ENCODE assay signal across 24 mouse cellular contexts in the genomic region with DNA sequence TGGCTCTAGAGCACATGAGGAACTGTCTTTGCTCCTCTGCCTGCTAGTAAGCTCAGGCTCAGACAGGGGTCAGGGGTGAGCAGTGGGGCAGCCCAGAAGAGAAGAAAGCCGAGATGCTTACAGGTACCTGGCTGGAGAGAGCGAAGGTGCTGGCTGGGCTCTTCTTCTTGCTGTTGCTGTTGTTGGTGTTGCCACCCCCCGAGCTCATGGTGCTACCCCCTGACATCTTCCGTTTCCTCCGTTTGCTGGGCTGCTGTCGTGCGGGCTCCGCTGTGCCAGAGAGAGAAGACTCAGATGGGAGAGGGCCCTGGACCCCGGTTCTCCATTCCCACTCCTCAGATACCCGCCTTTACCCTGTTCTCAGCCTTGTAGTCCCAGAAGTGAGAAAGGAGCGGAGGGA. TPM values are rescaled to one million over a fixed set of nuclear protein-coding genes. Genes with fewer than 3 reads are reported as not detected.
A peak's percentile ranks its signal among the peaks of the same experiment; 100 is the strongest.
DNase-seq lines count a peak whose midpoint lies in the region; ATAC-seq and TF ChIP-seq lines count a peak whose summit lies in the region.
"Had no signal": no experiment of that assay in that cellular context is flagged by ENCODE, and none has a peak within 500 bp of the region (broad histone marks: within the 10 kb centered on the region; RNA-seq: fewer than 3 reads in every experiment).

No protein-coding gene starts in this region.

- no peaks in the 10 kb centered on the region for H3K9me3 ChIP-seq in midbrain, embryonic 11.5 days (ENCODE audit: control insufficient read depth, low read length)
- H3K9me3 ChIP-seq in midbrain, embryonic 10.5 days (replicated peaks): peaks cover 5% of the 10 kb centered on the region; the same call in 1 of the 2 replicates
- no peaks in the 10 kb centered on the region for H3K9me3 ChIP-seq in midbrain, postnatal 0 days (ENCODE audit: low read length)
- no peaks in the 10 kb centered on the region for H3K9me3 ChIP-seq in midbrain, embryonic 16.5 days (replicated peaks; ENCODE audit: control insufficient read depth, low read length, poor library complexity, severe bottlenecking)
- H3K9me3 ChIP-seq: forebrain, embryonic 15.5 days had no signal

- 96% methylated on average over 11 of the region's 11 CpGs for WGBS in midbrain, embryonic 11.5 days
- 92% methylated on average over 11 of the region's 11 CpGs for WGBS in midbrain, embryonic 10.5 days
- 92% methylated on average over 11 of the region's 11 CpGs for WGBS in midbrain, postnatal 0 days
- 95% methylated on average over 11 of the region's 11 CpGs for WGBS in midbrain, embryonic 16.5 days

- H3K27ac ChIP-seq in midbrain, embryonic 11.5 days (ENCODE audit: low read depth, low read length): no peak overlapping the region
- no peak overlapping the region for H3K27ac ChIP-seq in midbrain, embryonic 10.5 days (replicated peaks)
- H3K27ac ChIP-seq in midbrain, postnatal 0 days (ENCODE audit: low read depth, low read length): no peak overlapping the region
- H3K27ac ChIP-seq in midbrain, embryonic 16.5 days (ENCODE audit: low read length): no peak overlapping the region
- H3K27ac ChIP-seq: embryonic facial prominence, embryonic 10.5 days; embryonic facial prominence, embryonic 12.5 days; forebrain, embryonic 13.5 days; forebrain, embryonic 15.5 days had no signal

- no peak overlapping the region for H3K9ac ChIP-seq in midbrain, embryonic 11.5 days (ENCODE audit: low read length)
- 0 out of 2 replicates have a peak overlapping the region, but pooled peaks have one; percentile 13 for H3K9ac ChIP-seq in midbrain, postnatal 0 days (replicated peaks; ENCODE audit: low read length, poor library complexity, severe bottlenecking)
- H3K9ac ChIP-seq in midbrain, embryonic 16.5 days (ENCODE audit: low read depth, low read length): no peak overlapping the region
- H3K9ac ChIP-seq: embryonic facial prominence, embryonic 12.5 days; forebrain, embryonic 13.5 days; forebrain, embryonic 15.5 days had no signal

- no peak overlapping the region for H3K4me3 ChIP-seq in midbrain, embryonic 11.5 days (ENCODE audit: low read depth, low read length)
- no peak overlapping the region for H3K4me3 ChIP-seq in midbrain, embryonic 10.5 days
- no peak overlapping the region for H3K4me3 ChIP-seq in midbrain, postnatal 0 days (ENCODE audit: low read depth, low read length)
- no peak overlapping the region for H3K4me3 ChIP-seq in midbrain, embryonic 16.5 days (ENCODE audit: low read depth, low read length)
- H3K4me3 ChIP-seq: embryonic facial prominence, embryonic 10.5 days; embryonic facial prominence, embryonic 12.5 days; forebrain, embryonic 13.5 days; forebrain, embryonic 15.5 days had no signal

- peak; percentile 84 for DNase-seq in heart, adult 11 months
- DNase-seq in heart, postnatal 4 days: no peak
- peak; percentile 77 for DNase-seq in midbrain, embryonic 11.5 days (ENCODE audit: low spot score, missing footprints)
- no peak for DNase-seq in midbrain, embryonic 10.5 days (ENCODE audit: low spot score)
- DNase-seq in midbrain, postnatal 0 days (ENCODE audit: low spot score): no peak
- no peak for DNase-seq in gastrocnemius, postnatal 25 days
- DNase-seq: adrenal gland, adult 8-10 months; adrenal gland, postnatal 14 days; adrenal gland, postnatal 36 days; B cell, adult 2 months; cerebellum, adult 11-12 months; cerebellum, adult 2 months; cerebellum, adult 9-10 months; cerebellum, postnatal 10 days; cerebellum, postnatal 25 days had no signal

- no peaks in the 10 kb centered on the region for H3K27me3 ChIP-seq in midbrain, embryonic 11.5 days (ENCODE audit: control insufficient read depth, insufficient read depth, low read length)
- no peaks in the 10 kb centered on the region for H3K27me3 ChIP-seq in midbrain, embryonic 10.5 days (ENCODE audit: low read depth, poor library complexity, severe bottlenecking)
- H3K27me3 ChIP-seq in midbrain, postnatal 0 days (ENCODE audit: insufficient read depth, low read length): no peaks in the 10 kb centered on the region
- H3K27me3 ChIP-seq in midbrain, embryonic 16.5 days (ENCODE audit: control insufficient read depth, insufficient read depth, low read depth, low read length): no peaks in the 10 kb centered on the region
- H3K27me3 ChIP-seq: CH12.LX; embryonic facial prominence, embryonic 12.5 days; forebrain, embryonic 13.5 days; forebrain, embryonic 15.5 days; Patski had no signal

- no peak for TF ChIP-seq CTCF in midbrain, postnatal 0 days (IDR thresholded peaks at IDR 0.05)

- H3K36me3 ChIP-seq in midbrain, embryonic 11.5 days (ENCODE audit: control insufficient read depth, insufficient read depth, low read length): peaks cover 40% of the 10 kb centered on the region
- peaks cover 78% of the 10 kb centered on the region for H3K36me3 ChIP-seq in midbrain, embryonic 10.5 days
- peaks cover 45% of the 10 kb centered on the region for H3K36me3 ChIP-seq in midbrain, postnatal 0 days (ENCODE audit: insufficient read depth, low read length)
- H3K36me3 ChIP-seq in midbrain, embryonic 16.5 days (ENCODE audit: control insufficient read depth, insufficient read depth, low read length): peaks cover 43% of the 10 kb centered on the region

- H3K4me1 ChIP-seq in midbrain, embryonic 11.5 days (ENCODE audit: control insufficient read depth, insufficient read depth, low read length): peaks cover 17% of the 10 kb centered on the region
- H3K4me1 ChIP-seq in midbrain, embryonic 10.5 days: peaks cover 34% of the 10 kb centered on the region
- H3K4me1 ChIP-seq in midbrain, postnatal 0 days (ENCODE audit: insufficient read depth, low read length): peaks cover 20% of the 10 kb centered on the region
- H3K4me1 ChIP-seq in midbrain, embryonic 16.5 days (ENCODE audit: control insufficient read depth, insufficient read depth, low read length): peaks cover 28% of the 10 kb centered on the region

- no peak for ATAC-seq in midbrain, embryonic 11.5 days (ENCODE audit: low FRiP score)
- no peak for ATAC-seq in midbrain, postnatal 0 days (ENCODE audit: low FRiP score)
- no peak for ATAC-seq in midbrain, embryonic 16.5 days
- ATAC-seq: activated CD4-positive, CD25-positive, alpha-beta regulatory T cell, adult 4 months; CD4-positive, CD25-positive, alpha-beta regulatory T cell, adult 4 months; forebrain, embryonic 13.5 days; forebrain, embryonic 15.5 days; Patski had no signal

- no peak overlapping the region; the same call in 1 of the 2 replicates for H3K4me2 ChIP-seq in midbrain, embryonic 11.5 days
- no peak overlapping the region for H3K4me2 ChIP-seq in midbrain, postnatal 0 days (ENCODE audit: low read depth, low read length, poor library complexity, severe bottlenecking)
- H3K4me2 ChIP-seq in midbrain, embryonic 16.5 days (ENCODE audit: low read length): no peak overlapping the region
- H3K4me2 ChIP-seq: embryonic facial prominence, embryonic 12.5 days; forebrain, embryonic 13.5 days; forebrain, embryonic 15.5 days had no signal

RNA-seq across cellular contexts. Expression of a gene that starts 10.8 kb away (rescaled TPM):
- 10 to 100 TPM; 31.4 to 35.1 TPM for total RNA-seq in heart, postnatal 4 days (2021)
- 38.2 and 48.5 TPM in 2 replicates for polyA plus RNA-seq in midbrain, embryonic 11.5 days (2014; fragmentation: Nextera tagmentation; extraction: Ambion mirVana)
- polyA plus RNA-seq in midbrain, embryonic 10.5 days (2016; fragmentation: Nextera tagmentation; extraction: Ambion mirVana): 41.8 and 45.9 TPM in 2 replicates
- total RNA-seq in midbrain, postnatal 0 days (2014; rRNA removed): 9.9 and 10.4 TPM in 2 replicates
- 8.8 and 9.8 TPM in 2 replicates for polyA plus RNA-seq in midbrain, postnatal 0 days (2015; fragmentation: Nextera tagmentation; extraction: Ambion mirVana)
- 19.9 and 20.0 TPM in 2 replicates for polyA plus RNA-seq in midbrain, embryonic 16.5 days (2015; fragmentation: Nextera tagmentation; extraction: Ambion mirVana)
- total RNA-seq in gastrocnemius, postnatal 25 days (2021): 10 to 100 TPM; 12.5 to 13.7 TPM

RNA-seq across cellular contexts. Expression of a gene that starts 11.1 kb away (rescaled TPM):
- 10 to 100 TPM; 76.3 to 81.5 TPM for total RNA-seq in heart, postnatal 4 days (2021)
- polyA plus RNA-seq in midbrain, embryonic 11.5 days (2014; fragmentation: Nextera tagmentation; extraction: Ambion mirVana): 72.1 and 77.0 TPM in 2 replicates
- polyA plus RNA-seq in midbrain, embryonic 10.5 days (2016; fragmentation: Nextera tagmentation; extraction: Ambion mirVana): 79.0 and 79.2 TPM in 2 replicates
- 121 and 139 TPM in 2 replicates for total RNA-seq in midbrain, postnatal 0 days (2014; rRNA removed)
- polyA plus RNA-seq in midbrain, postnatal 0 days (2015; fragmentation: Nextera tagmentation; extraction: Ambion mirVana): 83.7 and 84.5 TPM in 2 replicates
- 88.1 and 107 TPM in 2 replicates for polyA plus RNA-seq in midbrain, embryonic 16.5 days (2015; fragmentation: Nextera tagmentation; extraction: Ambion mirVana)
- total RNA-seq in gastrocnemius, postnatal 25 days (2021): 10 to 100 TPM; 15.5 to 16.5 TPM

RNA-seq across cellular contexts. Expression of a gene that starts 30.6 kb away (rescaled TPM):
- 1 to 10 TPM; 5.6 to 5.8 TPM for total RNA-seq in heart, postnatal 4 days (2021)
- polyA plus RNA-seq in midbrain, embryonic 11.5 days (2014; fragmentation: Nextera tagmentation; extraction: Ambion mirVana): 1.0 and 1.4 TPM in 2 replicates
- 4.3 and 4.7 TPM in 2 replicates for polyA plus RNA-seq in midbrain, embryonic 10.5 days (2016; fragmentation: Nextera tagmentation; extraction: Ambion mirVana)
- 8.9 and 9.4 TPM in 2 replicates for total RNA-seq in midbrain, postnatal 0 days (2014; rRNA removed)
- polyA plus RNA-seq in midbrain, postnatal 0 days (2015; fragmentation: Nextera tagmentation; extraction: Ambion mirVana): 3.9 and 4.6 TPM in 2 replicates
- 4.0 and 5.7 TPM in 2 replicates for polyA plus RNA-seq in midbrain, embryonic 16.5 days (2015; fragmentation: Nextera tagmentation; extraction: Ambion mirVana)
- 1 to 10 TPM; 2.7 to 3.9 TPM for total RNA-seq in gastrocnemius, postnatal 25 days (2021)

RNA-seq across cellular contexts. Expression of a gene that starts 35.6 kb away (rescaled TPM):
- 10 to 100 TPM; 14.8 to 16.9 TPM for total RNA-seq in heart, postnatal 4 days (2021)
- 13.9 and 14.2 TPM in 2 replicates for polyA plus RNA-seq in midbrain, embryonic 11.5 days (2014; fragmentation: Nextera tagmentation; extraction: Ambion mirVana)
- polyA plus RNA-seq in midbrain, embryonic 10.5 days (2016; fragmentation: Nextera tagmentation; extraction: Ambion mirVana): 16.7 and 19.8 TPM in 2 replicates
- 17.4 and 18.9 TPM in 2 replicates for total RNA-seq in midbrain, postnatal 0 days (2014; rRNA removed)
- polyA plus RNA-seq in midbrain, postnatal 0 days (2015; fragmentation: Nextera tagmentation; extraction: Ambion mirVana): 18.1 and 20.1 TPM in 2 replicates
- 23.4 and 25.6 TPM in 2 replicates for polyA plus RNA-seq in midbrain, embryonic 16.5 days (2015; fragmentation: Nextera tagmentation; extraction: Ambion mirVana)
- 10 to 100 TPM; 10.2 TPM for total RNA-seq in gastrocnemius, postnatal 25 days (2021)

RNA-seq across cellular contexts. Expression of a gene that starts 41.8 kb away (rescaled TPM):
- total RNA-seq in heart, postnatal 4 days (2021): 10 to 100 TPM; 31.4 to 32.0 TPM
- 115 and 117 TPM in 2 replicates for polyA plus RNA-seq in midbrain, embryonic 11.5 days (2014; fragmentation: Nextera tagmentation; extraction: Ambion mirVana)
- polyA plus RNA-seq in midbrain, embryonic 10.5 days (2016; fragmentation: Nextera tagmentation; extraction: Ambion mirVana): 128 and 141 TPM in 2 replicates
- 26.0 and 35.5 TPM in 2 replicates for total RNA-seq in midbrain, postnatal 0 days (2014; rRNA removed)
- 55.7 and 63.5 TPM in 2 replicates for polyA plus RNA-seq in midbrain, postnatal 0 days (2015; fragmentation: Nextera tagmentation; extraction: Ambion mirVana)
- polyA plus RNA-seq in midbrain, embryonic 16.5 days (2015; fragmentation: Nextera tagmentation; extraction: Ambion mirVana): 64.4 and 65.7 TPM in 2 replicates
- total RNA-seq in gastrocnemius, postnatal 25 days (2021): 10 to 100 TPM; 15.0 to 19.7 TPM

Comparison
In these comparisons a context has a peak if more than half of its experiments do, and no peak if none do; other contexts are left out.
1. DNase-seq: peak in heart, adult 11 months (single experiment) and midbrain, embryonic 11.5 days (single experiment); none in heart, postnatal 4 days (single experiment), midbrain, embryonic 10.5 days (single experiment), midbrain, postnatal 0 days (single experiment) and gastrocnemius, postnatal 25 days (single experiment).